Mouse (Mus musculus): ENCODE measurements around the gene H2-Ke6. TPM values are rescaled to one million over a fixed set of nuclear protein-coding genes. Genes with fewer than 3 reads are reported as not detected.

The H2-Ke6 gene
- polyA plus RNA-seq, 1 experiment: 24.5 TPM

DNA sequence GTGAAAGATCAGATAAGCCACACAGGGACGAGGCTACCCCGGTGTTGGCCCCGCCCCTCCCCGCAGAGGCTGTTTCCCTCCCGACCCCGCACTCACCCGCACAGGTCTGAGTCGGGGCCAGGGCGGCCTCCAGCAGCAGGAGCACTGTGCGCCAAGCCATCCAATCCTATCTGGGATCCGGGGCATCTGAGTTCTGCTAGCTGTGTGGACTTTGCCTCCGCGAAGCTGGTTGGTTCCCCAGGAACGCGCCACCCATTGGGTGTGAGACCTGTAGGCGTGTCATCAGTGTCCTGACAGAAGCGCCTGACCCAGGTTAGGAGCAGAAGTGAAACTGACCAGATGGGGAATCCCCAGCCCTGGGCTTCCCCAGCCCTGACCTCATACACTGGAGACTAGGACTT, 49.2 kb downstream of the H2-Ke6 start:
- Histone ChIP-seq H3K27me3 (ENCODE audit: control insufficient read depth, insufficient read depth, low read length) (no peaks in the 10 kb centered on the region), H3K4me3 (ENCODE audit: control insufficient read depth, low read depth, low read length) (peak overlapping the region; percentile 35; the same call in 1 of the 2 replicates), H3K4me1 (ENCODE audit: control insufficient read depth, insufficient read depth, low read length) (peaks cover 5% of the 10 kb centered on the region), H3K36me3 (ENCODE audit: control insufficient read depth, insufficient read depth, low read length) (no peaks in the 10 kb centered on the region), H3K27ac (ENCODE audit: control insufficient read depth, insufficient read depth, low read depth, low read length) (no peak overlapping the region)
- TF ChIP-seq POLR2A (IDR thresholded peaks at IDR 0.05; ENCODE audit: control insufficient read depth, low read depth, low read length) (no peak), CTCF (IDR thresholded peaks at IDR 0.05; ENCODE audit: control insufficient read depth, insufficient read depth, insufficient replicate concordance, low read depth, low read length) (no peak)

DNA sequence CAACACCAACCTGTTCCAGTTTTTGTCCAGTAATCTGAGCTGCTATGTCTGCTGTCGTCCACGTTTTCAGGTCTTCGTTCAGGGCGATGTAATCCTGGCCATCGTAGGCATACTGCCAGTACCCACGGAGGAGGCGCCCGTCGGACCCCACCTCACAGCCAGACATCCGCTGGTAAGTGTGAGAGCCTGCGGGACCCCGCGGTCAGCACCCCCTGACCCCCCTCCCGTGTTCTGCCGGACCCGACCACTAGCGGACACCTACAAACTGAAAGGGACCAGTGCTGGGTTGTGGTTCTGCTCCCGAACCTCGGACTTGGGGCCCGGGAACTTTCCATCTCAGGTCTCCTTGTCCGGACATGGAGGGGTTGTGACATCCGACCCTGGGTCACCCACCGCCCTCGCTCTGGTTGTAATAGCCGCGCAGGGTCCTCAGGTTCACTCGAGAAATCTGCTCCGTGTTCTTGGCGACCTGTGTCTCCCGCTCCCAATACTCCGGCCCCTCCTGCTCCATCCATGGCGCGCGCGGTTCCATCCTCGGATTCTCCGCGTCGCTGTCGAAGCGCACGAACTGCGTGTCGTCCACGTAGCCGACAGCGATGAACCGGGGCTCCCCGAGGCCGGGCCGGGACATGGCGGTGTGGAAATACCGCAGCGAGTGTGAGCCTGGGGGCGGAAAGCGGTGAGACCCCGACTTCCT, 49.9 kb downstream of the H2-Ke6 start:
- no peak for TF ChIP-seq POLR2A (IDR thresholded peaks at IDR 0.05; ENCODE audit: control insufficient read depth, low read depth, low read length)
- no peak for TF ChIP-seq CTCF (IDR thresholded peaks at IDR 0.05; ENCODE audit: control insufficient read depth, insufficient read depth, insufficient replicate concordance, low read depth, low read length)
- Histone ChIP-seq H3K4me1 (ENCODE audit: control insufficient read depth, insufficient read depth, low read length) (peaks cover 5% of the 10 kb centered on the region), H3K4me3 (ENCODE audit: control insufficient read depth, low read depth, low read length) (peak overlapping the region; percentile 35), H3K36me3 (ENCODE audit: control insufficient read depth, insufficient read depth, low read length) (no peaks in the 10 kb centered on the region), H3K27me3 (ENCODE audit: control insufficient read depth, insufficient read depth, low read length) (no peaks in the 10 kb centered on the region), H3K27ac (ENCODE audit: control insufficient read depth, insufficient read depth, low read depth, low read length) (no peak overlapping the region)

Other genes with a start within 250 kb of the H2-Ke6 start
- gene Angptl4, start 246.2 kb downstream of the H2-Ke6 start, polyA plus RNA-seq (2012; rRNA removed): 3.3 and 4.3 TPM in 2 replicates
- gene Kank3, start 217.5 kb downstream of the H2-Ke6 start, polyA plus RNA-seq (2012; rRNA removed): 146 and 156 TPM in 2 replicates
- 716 and 819 TPM in 2 replicates for gene Rps28, start 203.5 kb downstream of the H2-Ke6 start, polyA plus RNA-seq (2012; rRNA removed)
- gene Ndufa7, start 203.5 kb downstream of the H2-Ke6 start, polyA plus RNA-seq (2012; rRNA removed): 601 and 663 TPM in 2 replicates
- 264 and 291 TPM in 2 replicates for gene Cd320, start 185.0 kb downstream of the H2-Ke6 start, polyA plus RNA-seq (2012; rRNA removed)
- gene Gm7029, start 154.2 kb downstream of the H2-Ke6 start, polyA plus RNA-seq (2012; rRNA removed): not detected in 2 replicates
- gene Kifc1, start 137.4 kb downstream of the H2-Ke6 start, polyA plus RNA-seq (2012; rRNA removed): 7.7 and 8.6 TPM in 2 replicates
- gene Platr17, start 122.9 kb downstream of the H2-Ke6 start, polyA plus RNA-seq (2012; rRNA removed): not detected in 2 replicates
- 157 and 183 TPM in 2 replicates for gene Daxx, start 118.6 kb downstream of the H2-Ke6 start, polyA plus RNA-seq (2012; rRNA removed)
- 71.7 and 80.8 TPM in 2 replicates for gene Tapbp, start 112.2 kb downstream of the H2-Ke6 start, polyA plus RNA-seq (2012; rRNA removed)
- gene Zbtb22, start 112.2 kb downstream of the H2-Ke6 start, polyA plus RNA-seq (2012; rRNA removed): 65.0 and 66.5 TPM in 2 replicates
- 83.4 and 93.0 TPM in 2 replicates for gene Rgl2, start 98.5 kb downstream of the H2-Ke6 start, polyA plus RNA-seq (2012; rRNA removed)
- gene Pfdn6, start 87.7 kb downstream of the H2-Ke6 start, polyA plus RNA-seq (2012; rRNA removed): 54.8 and 58.7 TPM in 2 replicates
- 25.1 and 25.4 TPM in 2 replicates for gene Wdr46, start 87.4 kb downstream of the H2-Ke6 start, polyA plus RNA-seq (2012; rRNA removed)
- gene B3galt4, start 76.6 kb downstream of the H2-Ke6 start, polyA plus RNA-seq (2012; rRNA removed): 9.1 and 10.4 TPM in 2 replicates
- 45.7 and 48.5 TPM in 2 replicates for gene Vps52, start 72.2 kb downstream of the H2-Ke6 start, polyA plus RNA-seq (2012; rRNA removed)
- gene Rps18, start 72.1 kb downstream of the H2-Ke6 start, polyA plus RNA-seq (2012; rRNA removed): 212 and 239 TPM in 2 replicates
- gene H2-K1, start 27.7 kb downstream of the H2-Ke6 start, polyA plus RNA-seq (2012; rRNA removed): 276 and 298 TPM in 2 replicates
- 27.8 and 31.4 TPM in 2 replicates for gene Ring1, start 3.4 kb downstream of the H2-Ke6 start, polyA plus RNA-seq (2012; rRNA removed)
- 33.4 and 36.3 TPM in 2 replicates for gene Slc39a7, start 3.6 kb upstream of the H2-Ke6 start, polyA plus RNA-seq (2012; rRNA removed)
- gene Rxrb, start 3.8 kb upstream of the H2-Ke6 start, polyA plus RNA-seq (2012; rRNA removed): 25.5 and 28.0 TPM in 2 replicates
- gene Col11a2, start 11.4 kb upstream of the H2-Ke6 start, polyA plus RNA-seq (2012; rRNA removed): 2.4 and 2.8 TPM in 2 replicates
- gene H2-Oa, start 64.3 kb upstream of the H2-Ke6 start, polyA plus RNA-seq (2012; rRNA removed): 0.10 and 0.22 TPM in 2 replicates
- 33.8 and 40.7 TPM in 2 replicates for gene H2-DMa, start 91.5 kb upstream of the H2-Ke6 start, polyA plus RNA-seq (2012; rRNA removed)
- gene Brd2, start 94.6 kb upstream of the H2-Ke6 start, polyA plus RNA-seq (2012; rRNA removed): 164 and 178 TPM in 2 replicates
- gene H2-DMb2, start 115.2 kb upstream of the H2-Ke6 start, polyA plus RNA-seq (2012; rRNA removed): 0.27 and 0.41 TPM in 2 replicates
- 8.0 and 9.5 TPM in 2 replicates for gene H2-DMb1, start 125.0 kb upstream of the H2-Ke6 start, polyA plus RNA-seq (2012; rRNA removed)
- gene Tap1, start 159.5 kb upstream of the H2-Ke6 start, polyA plus RNA-seq (2012; rRNA removed): 1.5 TPM in 2 replicates
- 1.7 TPM in 2 replicates for gene Psmb9, start 159.7 kb upstream of the H2-Ke6 start, polyA plus RNA-seq (2012; rRNA removed)
- 2.0 and 2.3 TPM in 2 replicates for gene Psmb8, start 169.7 kb upstream of the H2-Ke6 start, polyA plus RNA-seq (2012; rRNA removed)
- 1.3 and 2.0 TPM in 2 replicates for gene Tap2, start 175.5 kb upstream of the H2-Ke6 start, polyA plus RNA-seq (2012; rRNA removed)
- gene H2-Ob, start 210.8 kb upstream of the H2-Ke6 start, polyA plus RNA-seq (2012; rRNA removed): 0.06 and 0.16 TPM in 2 replicates
- 31.1 and 36.4 TPM in 2 replicates for gene H2-Ab1, start 229.6 kb upstream of the H2-Ke6 start, polyA plus RNA-seq (2012; rRNA removed)

All from testis, adult 2 months (tissue).